Mouse (Mus musculus): ENCODE measurements at regions not wholly inside any gene's neighbourhood (a gene's known extent, or its start where the extent isn't known, plus 50 kb on each side); places are given as distances from the start of the nearest gene placed in this dataset.

- no peak for TF ChIP-seq CTCF (IDR thresholded peaks at IDR 0.05; ENCODE audit: low read depth)
- no peak for TF ChIP-seq EP300 (IDR thresholded peaks at IDR 0.05; ENCODE audit: low read depth)
These were observed 107.1 kb upstream of the Ifne start for GRCm38 (mm10) chr4:88987103-88987502.
